Mouse (Mus musculus) left cerebral cortex, postnatal 10 days (tissue): Measurements from ENCODE around the gene Dcst2. TPM values are rescaled to one million over a fixed set of nuclear protein-coding genes. Genes with fewer than 3 reads are reported as not detected.

Experiments
- DNase-seq, 2 experiments: peaks; one replicate each; pipeline ENCODE4 v3.0.0; 2021 to 2022; ENCODE audit warnings: low spot score in 2 of 2, mixed read lengths in 1 of 2; ENCODE audit errors: extremely low spot score in 1 of 2
- intact Hi-C: fragments of 180-260 bp; cut with DNase I; formaldehyde crosslinking; loops from one replicate; pipeline ENCODE4 v1.15.1; 2025
- total RNA-seq, 2 experiments: library from RNA; stranded (reverse); gene quantifications; 2 replicates each; pipeline ENCODE4 v1.2.3; 2021

The Dcst2 gene
- total RNA-seq, 2 experiments from 2014 or later, result 0.39 to 0.41 TPM

GRCm38 (mm10) chr3:89349869-89350501, 11.8 kb upstream of the Dcst2 start, which contains the start of gene Adam15:
TSS of gene Adam15 (minus strand) at chr3:89349996.
- DNase-seq, result peak; percentile 76 to 92
- intact Hi-C loops, result loop anchor here (5.0 to 10.0 kb wide), 3 partner anchors 33 to 425 kb away; partner anchors contain the start of gene Ube2q1

DNA sequence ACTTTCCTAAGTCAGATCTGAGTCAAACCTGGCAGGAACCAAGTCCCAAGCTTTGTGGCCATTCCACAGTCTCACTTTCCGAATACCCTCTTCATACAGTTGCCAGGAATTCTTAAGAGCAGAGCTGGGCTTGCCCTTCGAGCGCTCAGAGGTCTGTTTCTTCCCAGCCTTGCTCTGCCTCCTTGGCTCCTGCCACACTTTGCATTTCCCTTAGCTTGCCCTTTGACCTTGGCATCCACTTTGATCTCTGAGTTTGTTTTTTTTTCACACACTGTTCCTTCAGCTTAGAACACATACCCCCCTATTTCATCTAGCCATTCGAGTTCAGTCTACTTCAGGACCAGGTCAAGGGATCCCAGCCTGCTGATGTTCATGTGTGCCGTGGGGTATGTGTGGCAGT, 10.5 kb upstream of the Dcst2 start:
- intact Hi-C loops, result loop anchor here (5.0 kb wide), 1 partner anchor 34 kb away; no protein-coding TSS in a partner anchor
- no peak for DNase-seq

- intact Hi-C loops, result loop anchor here (5.0 kb wide), 1 partner anchor 38 kb away; no protein-coding TSS in a partner anchor
Observed at GRCm38 (mm10) chr3:89354816-89355511, 6.8 kb upstream of the Dcst2 start.

DNA sequence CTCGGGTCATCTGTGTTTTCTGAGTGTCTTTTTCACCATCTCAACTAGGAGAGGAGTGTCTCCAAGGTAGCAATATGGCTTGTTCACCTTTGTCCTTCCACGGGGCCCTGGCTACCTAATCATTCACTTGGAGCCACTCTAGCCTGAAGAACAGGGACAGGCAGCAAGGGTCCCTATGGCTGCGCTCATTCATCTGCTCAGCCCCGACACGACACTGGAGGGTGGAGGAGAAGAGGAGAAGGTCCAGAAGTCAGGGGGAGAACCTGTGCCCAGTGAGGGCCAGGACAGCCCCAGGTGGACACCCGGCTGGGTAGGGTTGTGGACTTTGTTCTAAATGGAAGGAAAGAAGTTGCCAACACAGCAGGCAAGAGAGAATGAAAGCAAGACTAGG, 6.3 kb upstream of the Dcst2 start:
- intact Hi-C loops, result no loop called here
- DNase-seq, result no peak

More at GRCm38 (mm10) chr3:89354816-89355511, 6.8 kb upstream of the Dcst2 start:
- DNase-seq, result peak in 1 of 2 experiments; percentile 88

DNA sequence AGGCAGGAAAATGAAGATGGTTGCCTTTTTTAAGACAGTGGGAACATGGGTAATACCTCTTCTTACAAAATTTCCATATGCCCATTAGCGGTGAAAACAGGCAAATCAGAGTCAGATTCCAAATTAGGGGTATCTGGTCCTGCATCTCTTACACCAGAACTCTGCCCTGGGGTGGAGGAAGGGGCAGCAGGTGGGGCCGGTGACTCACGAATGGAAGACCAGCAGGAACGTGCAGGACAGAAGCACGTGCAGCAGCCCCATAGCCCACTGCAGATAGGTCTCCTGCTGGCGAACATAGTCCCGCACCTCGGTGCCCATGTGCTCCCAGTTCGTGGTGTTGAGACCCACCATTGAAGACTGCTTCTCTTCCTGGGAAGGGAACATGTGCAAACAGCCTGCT, 5.7 kb upstream of the Dcst2 start:
- no peak for DNase-seq
- intact Hi-C loops, result no loop called here

DNA sequence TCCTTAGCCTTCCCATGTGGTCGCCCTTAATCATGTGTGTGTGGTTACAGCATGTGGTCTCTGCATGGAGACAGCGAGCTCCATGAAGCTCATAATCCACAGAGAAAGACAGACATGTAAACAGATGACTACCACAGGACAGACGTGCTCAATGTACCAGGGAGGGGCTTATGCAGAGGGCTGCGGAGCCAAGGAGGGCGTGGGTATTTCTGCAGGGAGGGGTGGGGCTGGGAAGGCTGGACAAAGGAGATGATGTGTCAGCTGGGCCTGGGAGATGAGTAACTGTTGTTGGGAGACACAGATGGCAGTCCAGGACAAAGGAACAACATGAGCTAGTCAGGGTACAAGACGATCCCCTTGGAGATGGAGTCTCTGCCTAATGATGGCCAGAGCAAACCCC, 2.1 kb upstream of the Dcst2 start:
- intact Hi-C loops, result no loop called here
- no peak for DNase-seq

- no peak for DNase-seq
- intact Hi-C loops, result no loop called here
Observed at GRCm38 (mm10) chr3:89360237-89360636, 1.5 kb upstream of the Dcst2 start.

- intact Hi-C loops, result no loop called here
- DNase-seq, result no peak
Observed at GRCm38 (mm10) chr3:89364631-89365030, 2.9 kb downstream of the Dcst2 start.

GRCm38 (mm10) chr3:89365153-89365485, 3.3 kb downstream of the Dcst2 start, which contains the start of gene Dcst1:
TSS of gene Dcst1 (minus strand) at chr3:89365253.
- intact Hi-C loops, result no loop called here
- no peak for DNase-seq

DNA sequence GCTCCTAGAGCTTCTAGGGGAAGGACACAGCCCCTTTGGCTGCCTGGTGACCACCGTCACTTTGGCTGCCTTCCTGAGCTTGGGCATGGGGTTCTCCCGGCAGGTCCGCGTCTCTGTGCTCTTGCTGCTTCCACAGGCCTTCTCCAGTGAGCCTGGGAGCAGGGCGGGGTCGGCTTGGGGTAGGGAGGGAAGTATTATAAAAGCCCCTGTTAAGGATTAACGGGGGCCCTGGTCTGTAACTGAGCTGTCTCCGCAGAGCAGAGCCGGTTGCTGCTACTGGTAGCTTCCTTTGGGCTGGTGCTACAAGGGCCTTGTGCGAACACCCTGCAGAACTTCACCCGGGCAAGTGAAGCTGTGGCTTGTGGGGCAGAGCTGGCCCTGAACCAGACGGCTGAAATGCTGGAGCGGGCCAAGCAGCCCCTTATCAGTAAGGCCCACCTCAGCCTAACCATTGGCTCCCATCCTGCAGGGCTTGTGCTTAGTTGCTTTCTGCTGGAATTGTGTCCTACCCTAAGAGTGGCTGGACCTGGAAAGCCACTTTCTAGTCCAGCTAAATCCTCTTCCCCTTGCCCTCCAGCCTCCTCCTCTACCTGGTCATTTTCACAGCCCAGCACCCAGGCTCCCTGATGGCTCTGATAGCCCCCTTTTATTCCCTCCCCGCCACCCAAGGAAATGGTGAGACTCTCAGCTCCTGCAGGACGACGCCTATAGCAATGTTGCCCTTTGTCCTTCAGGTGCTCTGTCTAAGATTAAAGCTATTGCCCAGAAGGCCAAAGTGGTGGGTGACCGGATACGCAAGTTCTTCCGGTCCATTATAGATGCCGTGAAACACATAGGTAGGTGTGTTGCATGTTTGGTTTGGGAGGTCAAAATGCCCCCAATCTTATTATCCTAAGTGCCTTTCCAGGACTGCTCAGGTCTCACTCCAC, 4.0 kb downstream of the Dcst2 start:
- intact Hi-C loops, result no loop called here
- DNase-seq, result no peak

GRCm38 (mm10) chr3:89367338-89367737, 5.6 kb downstream of the Dcst2 start:
- intact Hi-C loops, result no loop called here

GRCm38 (mm10) chr3:89373581-89374231, 11.9 kb downstream of the Dcst2 start:
- intact Hi-C loops, result no loop called here
- DNase-seq, result no peak

More at GRCm38 (mm10) chr3:89367338-89367737, 5.6 kb downstream of the Dcst2 start:
- DNase-seq, result no peak

DNA sequence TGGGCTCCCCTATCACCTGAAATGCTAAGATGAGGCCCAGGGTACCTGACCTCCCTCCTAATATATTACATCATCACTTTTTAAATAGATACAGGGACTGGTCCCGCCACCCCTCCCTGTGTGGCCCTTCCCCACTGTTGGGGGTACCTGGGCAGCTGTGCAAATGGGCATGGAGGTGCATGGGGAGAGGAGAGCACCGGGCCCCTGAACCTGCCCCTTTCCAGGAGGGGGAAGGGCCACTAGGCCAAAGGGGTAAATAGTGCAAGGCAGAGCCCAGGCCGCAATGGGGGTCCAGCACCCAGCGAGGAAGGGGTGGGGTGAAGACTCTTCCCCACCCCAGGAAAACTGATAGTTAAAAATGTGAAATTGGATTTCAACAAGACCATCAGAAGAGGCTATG, 16.1 kb downstream of the Dcst2 start:
- no peak for DNase-seq
- intact Hi-C loops, result no loop called here

DNA sequence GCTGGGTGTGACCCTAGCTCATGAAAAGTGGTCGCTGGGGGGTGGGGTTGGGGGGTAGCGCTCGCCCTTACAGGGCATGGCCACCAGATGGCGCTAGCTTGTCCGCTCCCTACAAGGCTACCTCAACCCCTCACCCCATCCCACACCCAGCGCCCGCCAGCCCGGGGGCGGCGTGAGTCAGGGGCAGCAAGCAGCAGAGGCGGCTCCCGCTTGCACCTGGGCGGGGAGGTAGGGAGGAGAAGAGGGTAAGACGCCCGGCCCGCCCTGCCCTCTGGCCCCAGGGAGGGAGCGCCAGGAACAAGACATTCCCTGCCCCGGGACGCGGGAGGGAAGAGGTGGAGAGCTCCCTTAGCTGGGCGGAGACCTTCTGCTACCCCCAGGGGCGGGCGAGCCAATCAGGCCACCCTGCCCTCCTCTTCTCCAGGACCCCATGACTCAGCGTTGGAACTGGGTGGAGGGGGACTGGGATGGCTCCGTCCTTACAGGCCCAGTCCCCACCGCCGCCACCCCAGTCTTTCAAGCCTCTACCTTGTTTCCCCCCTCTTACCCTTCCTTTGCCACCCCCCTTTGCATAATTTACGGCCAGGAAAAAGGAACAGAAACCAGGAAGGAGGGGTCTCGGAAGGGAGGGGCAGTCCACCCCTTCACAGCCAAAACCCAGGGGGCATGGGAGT, 16.8 kb downstream of the Dcst2 start:
- intact Hi-C loops, result no loop called here

DNA sequence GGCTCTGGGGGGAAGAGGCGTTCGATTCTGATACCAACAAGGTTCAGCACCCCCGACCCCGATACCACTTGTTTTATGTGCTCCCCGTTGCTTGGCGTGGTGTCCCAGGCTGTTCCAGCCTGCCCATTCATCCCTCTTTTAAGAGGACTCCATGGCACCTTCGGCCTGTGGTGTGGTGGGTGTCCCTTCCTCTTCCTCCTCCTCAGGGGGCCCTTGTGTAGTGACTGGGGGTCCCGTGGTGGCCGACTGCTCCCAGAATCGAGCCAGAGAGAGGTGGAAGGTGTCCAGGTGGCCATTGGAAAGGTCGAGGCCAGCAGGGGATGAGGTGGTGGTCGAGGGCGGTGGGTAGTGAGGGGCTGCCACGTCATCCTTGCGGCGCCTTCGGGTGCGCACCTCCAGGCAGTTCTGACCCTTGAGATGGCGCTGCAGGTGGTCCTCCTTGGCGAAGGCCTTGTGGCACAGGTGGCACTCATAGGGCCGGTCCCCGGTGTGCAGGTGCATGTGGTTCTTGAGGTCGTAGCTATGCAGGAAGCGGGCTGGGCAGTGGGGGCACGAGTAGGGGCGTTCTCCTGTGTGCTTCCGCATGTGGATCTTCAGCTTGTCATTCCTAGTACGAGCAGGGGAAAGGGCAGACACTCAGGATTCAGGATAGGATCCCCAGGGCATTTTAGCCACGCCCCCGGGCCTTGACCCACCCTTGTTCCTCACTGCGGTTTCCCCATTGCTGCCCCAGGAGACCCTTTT, 17.8 kb downstream of the Dcst2 start:
- peak in 1 of 2 experiments; percentile 41 for DNase-seq
- intact Hi-C loops, result no loop called here

More for the DNA sequence above, 16.8 kb downstream of the Dcst2 start:
- DNase-seq, result peak in 1 of 2 experiments; percentile 88

DNA sequence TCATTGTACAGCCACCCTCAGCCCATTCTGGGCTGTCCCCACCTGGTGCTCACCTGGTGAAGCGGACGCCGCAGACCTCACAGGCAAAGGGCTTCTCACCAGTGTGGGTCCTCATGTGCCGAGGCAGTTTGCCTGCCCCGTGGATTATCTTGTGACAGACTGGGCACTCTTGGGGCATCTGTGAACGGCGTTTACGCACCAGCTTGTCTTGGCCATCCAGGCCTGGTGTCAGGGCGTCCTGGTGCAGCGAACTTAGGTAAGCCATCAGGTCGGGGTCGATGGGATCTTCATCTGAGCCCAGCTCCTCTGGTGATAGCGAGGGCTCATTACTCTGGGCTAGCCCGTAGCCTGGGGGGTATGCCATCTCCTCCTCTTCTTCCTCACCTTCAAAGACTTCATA, 18.5 kb downstream of the Dcst2 start:
- intact Hi-C loops, result no loop called here
- no peak for DNase-seq

DNA sequence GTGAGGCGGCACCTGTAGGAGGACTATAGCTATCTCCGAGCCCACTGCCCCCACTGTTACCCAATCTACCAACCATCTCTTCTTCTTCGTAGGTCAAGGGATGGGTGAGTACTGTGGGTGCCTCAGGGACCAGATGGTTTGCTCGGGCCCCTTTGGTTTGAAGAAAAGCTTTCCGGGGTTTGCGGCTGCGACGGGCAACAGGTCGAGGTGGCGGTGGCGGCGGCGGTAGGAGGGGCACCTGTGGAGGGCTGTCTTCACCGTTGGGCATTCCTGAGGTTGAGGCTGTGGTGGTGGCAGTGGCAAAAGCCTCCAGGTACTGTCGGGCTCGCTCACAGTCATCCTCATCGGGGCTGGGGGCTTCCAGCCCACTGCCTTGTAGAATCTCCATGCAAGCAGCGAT, 18.9 kb downstream of the Dcst2 start:
- intact Hi-C loops, result no loop called here
- DNase-seq, result no peak

DNA sequence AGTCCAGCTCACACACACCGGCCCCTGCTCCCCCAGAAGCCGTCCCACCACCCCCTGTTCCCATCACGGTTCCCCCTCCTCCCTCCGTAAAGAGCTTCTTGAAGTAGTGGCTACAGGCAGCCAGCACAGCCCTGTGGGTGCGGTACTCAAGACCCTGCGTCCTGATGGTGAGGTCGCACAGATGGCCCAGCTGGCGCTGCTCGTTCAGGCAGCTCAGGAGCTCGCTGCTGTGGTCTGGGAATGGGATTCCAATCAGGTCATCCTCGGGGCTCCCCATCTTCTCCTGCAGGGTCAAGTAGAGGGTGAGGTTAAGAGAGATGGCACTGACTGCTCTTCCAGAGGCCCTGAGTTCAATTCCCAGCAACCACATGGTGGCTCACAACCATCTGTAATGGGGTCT, 19.5 kb downstream of the Dcst2 start:
- intact Hi-C loops, result no loop called here
- DNase-seq, result no peak
